Mouse (Mus musculus) megakaryocyte progenitor cell, adult 5-6 weeks (primary cell): ENCODE results near the gene Gm39566. TPM values are rescaled to one million over a fixed set of nuclear protein-coding genes. Genes with fewer than 3 reads are reported as not detected.
"Not testable (repeated sequence)": the region's sequence is repeated elsewhere in the genome, so short reads cannot be mapped to it uniquely, and the experiment has no call there.

ENCODE experiments used
- ATAC-seq: replicated peaks from 2 replicates; pipeline ENCODE4 v1.8.0; 2016; ENCODE audit warnings: mild to moderate bottlenecking, moderate TSS enrichment, inconsistent platforms; ENCODE audit not compliant: poor library complexity
- total RNA-seq, 2 experiments: library from RNA; stranded (forward) in 1 of 2; stranded (reverse) in 1 of 2; fragments of 157-497, 149-512 nt in 1 of 2; fragments of 200-1000 nt in 1 of 2; gene quantifications; 2 replicates each; pipeline versions ENCODE4 v1.2.3 to v1.2.4; 2015 to 2017

Gene Gm39566
- total RNA-seq (2015) (not detected in 2 replicates), total RNA-seq (2017) (not detected in 2 replicates)

- ATAC-seq = no peak
Observed at GRCm38 (mm10) chr11:69815155-69815554, at the start of gene Gm39566. TSS of gene Gm39566 (minus strand) at chr11:69815298.

- peak; percentile 39; the same call in 1 of the 2 replicates for ATAC-seq
Observed at GRCm38 (mm10) chr11:69864138-69864860, 49.2 kb upstream of the Gm39566 start.

GRCm38 (mm10) chr11:69863729-69864128, 48.6 kb upstream of the Gm39566 start:
- ATAC-seq = not testable (repeated sequence)

DNA sequence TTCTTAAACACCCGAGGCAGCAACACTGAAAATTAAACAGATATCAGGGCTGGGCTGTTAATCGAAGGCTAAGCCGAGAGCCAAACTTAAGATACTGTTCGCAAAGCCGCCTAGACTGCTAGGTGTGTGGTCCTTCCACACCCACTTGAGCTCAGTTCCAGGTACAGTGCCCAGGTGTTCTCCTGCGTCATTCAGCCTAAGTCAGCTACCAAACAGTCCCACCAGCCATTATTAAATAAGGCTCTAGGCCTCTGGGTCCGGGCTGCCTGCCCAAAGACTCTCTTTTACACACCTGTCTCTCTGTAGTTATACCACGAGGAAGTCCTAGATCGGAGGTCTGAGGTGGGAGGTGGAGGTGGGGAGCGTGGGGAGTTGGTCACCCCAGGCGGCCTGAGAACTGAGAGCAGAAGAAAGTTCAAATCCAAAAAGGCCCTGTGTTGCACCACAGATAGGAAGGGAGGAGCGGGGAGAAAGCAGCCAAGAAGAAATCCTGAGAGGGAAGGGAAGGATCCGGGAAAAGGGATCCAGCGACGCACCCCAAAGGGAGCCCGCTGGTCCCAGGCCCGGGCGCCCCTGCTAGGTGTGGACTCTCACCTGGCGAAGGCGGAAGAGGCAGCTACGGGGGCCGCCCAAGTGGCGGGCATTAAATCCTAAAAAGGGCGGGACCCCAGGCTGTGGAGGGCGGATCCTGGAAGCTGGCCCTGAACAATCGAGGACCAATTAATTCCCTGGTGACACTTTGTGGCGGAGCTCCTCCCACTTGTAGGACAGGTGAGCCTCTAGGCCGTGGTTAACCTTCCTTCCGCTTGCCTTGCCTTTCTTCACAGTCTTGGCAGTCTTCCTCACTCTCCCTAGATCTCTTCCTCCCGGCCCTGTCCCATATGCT, 43.3 kb upstream of the Gm39566 start, which contains the start of gene Tnk1:
Gene Tnk1 (minus strand): TSS at position 618 of the 886 bp plus-strand sequence.
- no peak for ATAC-seq

DNA sequence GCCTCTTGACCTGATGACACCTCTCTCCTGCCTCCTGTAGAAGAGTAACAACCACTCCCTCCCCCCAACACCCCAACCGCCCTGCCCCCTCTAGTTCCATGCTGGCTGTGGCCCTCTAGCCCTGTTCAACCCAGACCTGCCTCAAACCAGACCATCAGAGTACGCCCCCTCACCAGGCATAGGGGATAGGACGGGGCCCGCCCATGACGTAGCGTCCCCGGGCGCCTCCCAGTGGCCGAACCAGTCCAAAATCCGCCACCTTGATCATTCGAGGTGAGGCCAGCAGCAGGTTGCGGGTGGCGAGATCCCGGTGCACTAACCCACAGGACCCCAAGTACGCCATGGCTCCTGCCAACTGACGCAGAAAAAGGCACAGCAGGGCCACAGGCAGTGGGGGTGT, 40.2 kb upstream of the Gm39566 start:
- peak; percentile 35 for ATAC-seq

DNA sequence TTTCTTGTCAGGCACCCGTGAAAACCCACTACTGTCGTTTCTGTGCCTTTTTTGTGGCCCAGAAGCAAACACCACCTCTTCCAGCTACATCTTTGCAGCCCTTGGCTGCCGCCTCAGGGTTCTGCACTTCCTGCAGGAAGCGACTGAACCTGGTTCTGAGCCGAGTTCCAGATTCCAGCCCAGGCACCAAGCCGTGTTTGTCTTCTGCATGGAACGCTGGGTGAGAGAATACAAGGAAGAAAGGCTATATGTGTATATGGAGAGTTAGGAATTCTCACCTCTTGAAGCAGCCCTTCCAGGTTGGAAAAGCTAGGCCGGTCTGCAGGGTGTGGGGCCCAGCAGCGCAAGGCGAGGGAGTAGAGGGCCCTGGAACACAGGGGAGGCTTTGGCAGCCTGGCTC, 39.6 kb upstream of the Gm39566 start:
- ATAC-seq = no peak

- ATAC-seq = peak; percentile 77
Observed at GRCm38 (mm10) chr11:69853994-69854393, 38.9 kb upstream of the Gm39566 start.

- peak; percentile 10; the same call in 1 of the 2 replicates for ATAC-seq
Observed at GRCm38 (mm10) chr11:69850754-69851153, 35.7 kb upstream of the Gm39566 start.

DNA sequence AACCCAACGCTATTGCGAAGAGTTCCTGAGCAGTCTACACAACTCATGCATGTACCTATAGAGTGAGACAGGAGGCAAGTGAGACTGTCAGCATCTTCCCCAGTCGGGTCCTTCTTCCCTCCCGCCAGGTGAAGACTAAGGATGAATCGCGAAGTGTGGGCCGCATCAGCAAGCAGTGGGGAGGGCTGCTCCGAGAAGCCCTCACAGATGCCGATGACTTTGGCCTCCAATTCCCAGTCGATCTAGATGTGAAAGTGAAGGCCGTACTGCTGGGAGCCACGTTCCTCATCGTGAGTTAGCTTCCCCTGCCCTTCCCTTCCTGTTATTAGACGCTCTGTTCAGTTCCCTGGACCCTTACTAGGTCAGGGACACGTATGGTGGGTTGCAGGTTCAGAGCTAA, 34.8 kb upstream of the Gm39566 start:
- no peak for ATAC-seq

- no peak for ATAC-seq
Observed at GRCm38 (mm10) chr11:69849128-69849527, 34.0 kb upstream of the Gm39566 start.

- no peak for ATAC-seq
Observed at GRCm38 (mm10) chr11:69848021-69848420, 32.9 kb upstream of the Gm39566 start.

DNA sequence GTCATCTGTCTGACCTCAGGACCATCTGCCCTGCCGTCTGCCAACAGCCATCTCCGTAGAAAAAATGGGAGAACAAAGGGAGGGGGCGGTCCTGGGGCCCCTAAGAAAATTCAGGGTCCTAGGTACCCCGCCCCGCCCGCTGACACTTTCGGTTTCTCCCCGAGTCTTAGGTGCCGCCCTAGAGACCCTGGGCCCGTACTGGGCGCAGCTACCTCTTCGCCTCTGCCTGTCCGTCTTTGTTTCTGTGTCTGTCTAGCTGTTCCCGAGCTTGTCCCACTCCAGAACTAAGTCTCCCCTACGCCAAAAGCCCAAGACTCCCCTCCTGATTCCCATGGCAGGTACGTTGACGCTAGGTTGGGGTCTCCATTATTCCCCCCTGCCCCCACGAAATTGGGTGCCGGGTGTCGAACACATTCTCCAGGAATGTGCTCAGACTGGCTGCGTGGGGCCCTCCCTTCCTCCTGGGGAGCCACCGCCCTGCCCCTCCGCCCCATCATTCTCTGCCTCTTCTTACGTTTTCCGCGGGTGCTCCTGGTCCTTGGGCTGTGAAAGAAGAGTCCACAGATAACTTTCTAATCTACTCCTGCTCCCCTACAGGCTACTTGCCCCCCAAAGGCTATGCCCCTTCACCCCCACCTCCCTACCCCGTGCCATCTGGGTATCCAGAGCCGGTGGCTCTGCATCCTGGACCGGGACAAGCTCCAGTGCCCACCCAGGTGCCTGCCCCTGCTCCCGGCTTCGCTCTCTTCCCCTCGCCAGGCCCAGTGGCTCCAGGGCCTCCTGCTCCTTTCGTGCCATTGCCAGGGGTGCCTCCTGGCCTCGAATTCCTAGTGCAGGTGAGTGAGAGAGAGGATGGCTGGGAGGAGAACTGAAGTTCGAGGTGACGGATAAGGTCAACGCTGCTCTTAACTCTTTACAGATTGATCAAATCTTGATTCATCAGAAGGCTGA, 31.9 kb upstream of the Gm39566 start:
- 0 out of 2 replicates have a peak, but pooled peaks have one; percentile 17 for ATAC-seq

DNA sequence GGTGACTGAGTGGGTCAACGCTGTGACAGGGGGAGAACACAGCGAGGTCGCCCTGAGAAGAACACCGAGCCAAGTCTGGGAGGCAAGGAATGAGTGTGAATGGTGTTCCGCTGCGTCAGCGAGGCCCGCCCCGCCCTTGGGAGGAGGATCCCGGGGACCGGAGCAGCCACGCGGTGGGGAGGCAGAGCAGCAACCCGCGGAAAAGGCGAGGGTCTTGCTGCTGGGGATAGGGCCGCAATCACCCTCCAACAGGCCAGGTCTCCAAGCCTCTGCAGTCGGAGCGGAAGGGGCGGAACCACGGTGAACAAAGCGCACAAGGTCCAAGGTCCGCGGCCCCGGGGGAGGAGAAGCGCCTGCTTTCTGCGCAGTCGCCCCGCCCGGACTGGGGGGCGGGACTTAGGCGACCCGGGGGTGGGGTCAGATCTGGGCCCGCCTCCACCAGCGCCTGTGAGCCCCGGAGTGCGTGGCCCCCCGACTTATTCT, 31.1 kb upstream of the Gm39566 start, which contains the start of gene Plscr3:
Gene Plscr3 (plus strand): TSS at position 179 of the 483 bp plus-strand sequence.
- ATAC-seq = peak; percentile 85

DNA sequence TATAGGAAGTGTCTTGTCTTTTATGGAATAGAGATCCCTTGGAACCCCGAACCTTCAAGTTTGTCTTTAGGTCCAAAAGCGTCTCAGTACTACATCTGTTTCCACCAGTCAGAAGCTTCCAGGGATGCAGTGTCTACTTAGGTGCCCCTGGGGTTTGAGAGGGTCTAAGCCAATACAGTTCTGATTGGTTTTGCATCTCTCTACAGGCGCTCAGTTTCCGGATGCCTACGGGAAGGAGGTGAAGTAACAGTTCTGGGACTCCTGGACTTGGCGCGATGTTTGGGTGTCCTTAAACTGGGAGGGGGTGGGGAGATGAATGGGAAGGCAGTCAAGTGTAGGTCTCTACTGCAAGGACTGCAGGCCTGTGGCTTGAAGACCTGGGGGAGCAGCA, 23.6 kb upstream of the Gm39566 start:
- no peak for ATAC-seq

DNA sequence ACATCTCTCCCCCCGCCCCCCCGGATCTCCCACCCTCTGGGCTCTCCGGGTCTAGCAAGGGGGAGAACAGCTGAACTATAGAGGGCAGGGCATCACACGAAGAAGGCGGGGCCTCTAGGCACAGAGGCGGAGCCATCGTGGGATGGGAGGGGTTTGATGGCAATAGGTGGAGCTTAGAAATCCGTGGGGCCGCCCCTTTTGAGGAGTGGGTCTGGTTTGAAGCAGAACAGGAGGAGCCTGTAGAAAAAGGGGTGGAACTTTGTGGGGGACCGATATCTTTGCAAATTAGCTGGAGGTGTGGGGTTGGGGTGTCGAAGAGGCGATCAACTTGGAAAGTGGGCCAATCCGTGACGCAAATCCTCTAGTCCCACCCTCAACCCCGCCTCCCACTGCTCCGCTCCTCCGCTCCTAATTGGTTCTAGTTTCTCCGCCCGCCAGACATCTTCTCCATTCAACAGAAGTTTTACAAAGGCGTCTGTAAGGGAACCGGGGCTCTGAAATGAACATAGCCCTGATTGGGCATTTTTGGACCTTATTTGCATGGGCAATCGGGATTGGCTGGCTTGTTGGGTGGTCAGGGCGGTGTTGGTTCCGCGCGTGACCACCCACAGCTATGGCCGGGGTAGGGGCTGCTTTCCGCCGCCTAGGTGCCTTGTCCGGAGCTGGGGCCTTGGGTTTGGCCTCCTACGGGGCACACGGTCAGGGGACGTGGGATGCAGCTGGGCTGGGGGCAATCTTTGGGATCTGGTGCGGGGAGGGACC, 23.0 kb upstream of the Gm39566 start, which contains the start of gene Tmem256:
Gene Tmem256 (plus strand): TSS at position 563 of the 762 bp plus-strand sequence.
- peak; percentile 76 for ATAC-seq

- ATAC-seq = no peak
Observed at GRCm38 (mm10) chr11:69837604-69837951, 22.5 kb upstream of the Gm39566 start, which contains the start of gene Nlgn2. TSS of gene Nlgn2 (minus strand) at chr11:69837784.

- no peak for ATAC-seq
Observed at GRCm38 (mm10) chr11:69836703-69837576, 21.8 kb upstream of the Gm39566 start.

GRCm38 (mm10) chr11:69835966-69836335, 20.9 kb upstream of the Gm39566 start:
- ATAC-seq = no peak
